Mouse (Mus musculus): ENCODE data around the gene Sfr1.

The Sfr1 gene

GRCm38 (mm10) chr19:47731071-47731881 is at the start of gene Sfr1:
TSS of gene Sfr1 (plus strand) at chr19:47731682.
- DNase-seq (ENCODE audit: low read depth) = peak; percentile 90

DNA sequence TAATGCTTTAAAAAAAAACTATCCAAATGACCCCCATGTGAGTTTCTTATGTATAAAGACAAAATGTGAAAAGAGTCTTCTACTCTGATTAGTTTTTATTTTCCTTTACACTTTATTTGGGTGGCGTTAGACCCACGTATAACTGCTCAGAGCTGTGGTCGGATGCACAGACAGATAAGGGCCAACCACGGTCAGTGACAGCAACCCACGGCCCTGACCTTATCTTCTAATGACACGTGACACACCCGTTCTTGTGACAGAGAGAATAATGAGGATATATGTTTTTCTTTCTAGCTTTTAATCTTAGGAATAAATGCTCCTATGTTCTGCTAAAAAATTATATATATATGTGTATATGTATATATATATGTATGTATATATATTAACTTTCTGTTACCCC is 41.9 kb upstream of the Sfr1 start:
- DNase-seq (ENCODE audit: low read depth) = no peak

DNA sequence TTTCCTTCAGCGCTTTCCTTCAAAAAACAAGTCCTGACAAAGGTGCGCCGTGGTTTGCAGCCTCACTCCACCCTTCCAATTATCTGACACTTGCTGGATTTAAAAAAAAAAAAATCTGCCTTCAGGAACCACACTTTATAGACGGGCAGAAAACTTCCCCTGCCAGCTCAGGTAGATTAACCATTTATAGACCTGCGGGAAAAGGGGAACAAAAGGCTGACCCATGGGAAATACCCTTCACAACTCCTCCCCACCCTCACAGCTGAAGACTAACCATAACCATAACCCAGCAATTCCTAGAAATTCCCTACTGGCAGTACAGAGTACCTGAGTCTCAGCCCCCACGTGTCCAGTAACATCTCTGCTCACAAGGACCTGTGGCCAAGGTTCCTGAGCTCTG is 39.5 kb upstream of the Sfr1 start, which contains the start of gene Col17a1:
TSS of gene Col17a1 (minus strand) at position 101 of the 400 bp plus-strand sequence.
- DNase-seq (ENCODE audit: low read depth) = no peak

- DNase-seq (ENCODE audit: low read depth) = no peak
These were observed 35.8 kb upstream of the Sfr1 start for GRCm38 (mm10) chr19:47695725-47696124.

DNA sequence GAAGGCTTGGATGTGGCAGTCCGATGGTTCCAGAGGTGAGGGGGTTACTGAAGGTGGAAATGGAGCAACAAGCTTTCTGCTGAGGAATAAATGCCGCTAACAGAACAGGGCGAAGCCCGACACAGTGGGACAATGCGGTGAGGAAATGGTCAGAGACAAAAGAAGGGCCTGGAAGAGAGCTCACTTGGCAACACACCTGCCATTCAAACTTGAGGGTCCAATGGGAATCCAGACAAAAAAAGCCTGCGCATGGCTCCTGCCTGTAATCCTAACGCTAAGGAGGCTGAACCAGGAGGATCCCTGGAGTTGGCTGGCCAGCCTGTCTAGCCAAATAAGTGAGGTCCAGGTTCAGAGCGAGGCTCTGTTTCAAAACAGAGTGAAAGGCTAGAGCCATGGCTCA is 35.1 kb upstream of the Sfr1 start:
- no peak for DNase-seq (ENCODE audit: low read depth)

- peak; percentile 39 for DNase-seq (ENCODE audit: low read depth)
These were observed 34.4 kb upstream of the Sfr1 start for GRCm38 (mm10) chr19:47697067-47697466.

GRCm38 (mm10) chr19:47698266-47698665 is 33.2 kb upstream of the Sfr1 start:
- no peak for DNase-seq (ENCODE audit: low read depth)

- no peak for DNase-seq (ENCODE audit: low read depth)
These were observed 31.7 kb upstream of the Sfr1 start for GRCm38 (mm10) chr19:47699743-47700142.

DNA sequence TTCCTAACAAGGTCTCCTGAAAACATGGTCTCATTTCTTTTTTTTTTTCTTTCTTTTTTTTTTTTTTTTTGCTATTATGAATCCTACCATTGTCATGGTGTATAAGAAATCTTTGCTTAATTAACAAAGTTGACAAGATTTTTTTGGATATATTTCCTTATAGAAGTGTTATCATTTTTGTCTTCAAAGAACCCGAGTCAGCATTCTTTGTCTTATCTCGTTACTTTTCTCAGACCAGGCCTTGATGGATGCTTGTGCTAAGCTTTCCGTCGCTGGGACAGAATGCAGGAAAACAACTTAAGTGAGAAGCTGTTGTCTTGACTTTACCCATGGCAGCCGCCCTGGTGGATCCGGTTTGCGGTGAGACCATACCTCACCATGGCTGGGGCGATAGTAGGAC is 31.0 kb upstream of the Sfr1 start:
- DNase-seq (ENCODE audit: low read depth) = no peak

GRCm38 (mm10) chr19:47705080-47705771 is 26.3 kb upstream of the Sfr1 start:
- no peak for DNase-seq (ENCODE audit: low read depth)

GRCm38 (mm10) chr19:47705772-47706309 is 25.6 kb upstream of the Sfr1 start:
- DNase-seq (ENCODE audit: low read depth) = no peak

DNA sequence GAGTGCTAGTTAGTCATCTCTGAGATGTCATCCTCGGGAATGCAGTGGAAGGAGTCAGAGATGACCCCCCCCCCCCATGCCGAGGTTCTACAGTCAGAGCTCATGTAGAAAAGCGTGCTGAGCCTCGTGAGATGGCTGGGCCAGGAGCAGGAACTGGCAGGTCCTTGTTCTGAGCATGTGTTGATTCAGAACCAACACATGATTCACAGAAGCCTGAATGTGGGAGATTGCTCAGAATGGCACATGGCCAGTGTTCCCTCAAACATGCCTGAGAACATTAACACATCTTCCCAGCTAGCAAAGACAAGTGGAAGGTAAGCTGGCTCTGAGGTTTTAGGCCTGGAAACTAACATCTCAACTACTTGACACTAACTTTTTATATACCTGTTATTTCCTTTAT is 21.1 kb upstream of the Sfr1 start:
- DNase-seq (ENCODE audit: low read depth) = peak; percentile 61

- no peak for DNase-seq (ENCODE audit: low read depth)
These were observed 18.0 kb upstream of the Sfr1 start for GRCm38 (mm10) chr19:47713457-47713856.

GRCm38 (mm10) chr19:47716144-47716543 is 15.3 kb upstream of the Sfr1 start:
- DNase-seq (ENCODE audit: low read depth) = no peak

GRCm38 (mm10) chr19:47719147-47719546 is 12.3 kb upstream of the Sfr1 start:
- no peak for DNase-seq (ENCODE audit: low read depth)

DNA sequence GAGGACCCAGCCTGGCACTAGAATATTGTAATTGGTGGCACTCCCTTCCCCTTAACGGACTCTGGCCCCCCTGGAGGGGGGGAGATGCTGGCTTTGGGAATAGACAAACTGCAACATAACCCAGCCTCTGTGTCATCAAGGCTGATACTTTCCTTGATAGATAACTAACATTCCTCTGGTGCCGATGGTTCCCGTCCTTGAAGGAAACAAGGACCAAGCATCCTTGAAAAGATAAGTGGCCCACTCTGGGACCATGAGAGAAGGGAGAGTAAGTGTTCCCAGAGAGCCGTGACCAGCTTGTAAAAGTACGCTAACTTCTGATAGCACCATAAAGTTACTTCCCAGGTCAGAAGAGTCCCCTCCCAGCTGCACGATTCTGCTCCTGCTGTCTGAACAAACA is 9.0 kb upstream of the Sfr1 start:
- no peak for DNase-seq (ENCODE audit: low read depth)

DNA sequence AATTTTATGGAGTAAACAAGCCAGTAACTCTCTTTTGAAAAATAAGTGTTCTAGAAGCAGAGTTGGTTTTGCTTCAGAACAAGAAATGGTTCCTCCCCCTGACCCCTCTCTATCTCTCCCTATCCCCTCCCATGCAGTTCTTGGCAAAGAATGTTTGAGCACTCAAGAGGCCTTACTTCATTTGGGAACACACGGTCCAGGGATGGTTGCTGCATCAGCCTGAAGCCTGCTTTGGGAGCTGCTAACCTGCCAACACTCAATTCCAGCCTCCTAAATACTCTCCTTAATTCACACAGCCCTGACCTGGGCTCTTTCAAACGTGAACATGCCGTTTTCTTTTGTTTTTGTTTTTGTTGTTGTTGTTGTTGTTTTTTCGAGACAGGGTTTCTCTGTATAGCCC is 6.6 kb upstream of the Sfr1 start:
- no peak for DNase-seq (ENCODE audit: low read depth)

GRCm38 (mm10) chr19:47725643-47726140 is 5.8 kb upstream of the Sfr1 start:
- DNase-seq (ENCODE audit: low read depth) = no peak

- DNase-seq (ENCODE audit: low read depth) = peak; percentile 65
These were observed 801 bp upstream of the Sfr1 start for GRCm38 (mm10) chr19:47730691-47731070.

DNA sequence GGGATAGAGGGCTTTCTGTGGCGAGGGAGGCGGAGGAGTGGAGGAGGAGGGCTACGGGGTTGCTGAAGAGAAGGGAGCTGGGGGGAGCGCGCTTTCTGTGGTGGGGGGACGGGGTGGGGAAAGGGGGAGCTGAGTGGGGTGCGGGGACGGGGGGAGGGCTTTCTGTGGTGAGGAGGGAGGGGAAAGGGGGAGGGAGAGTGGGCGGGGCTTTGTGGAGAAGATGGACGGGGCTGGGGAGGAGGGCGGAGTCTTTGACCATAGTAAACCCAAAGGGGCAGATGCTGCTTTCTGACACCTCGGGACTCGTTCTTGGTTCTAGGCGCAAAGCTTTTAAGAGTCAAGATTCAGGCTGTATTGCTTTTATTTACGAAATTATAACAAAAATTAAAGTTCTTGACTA is 449 bp downstream of the Sfr1 start:
- no peak for DNase-seq (ENCODE audit: low read depth)

GRCm38 (mm10) chr19:47747072-47747471 is 15.6 kb downstream of the Sfr1 start:
- DNase-seq (ENCODE audit: low read depth) = no peak

- no peak for DNase-seq (ENCODE audit: low read depth)
These were observed 17.5 kb downstream of the Sfr1 start for GRCm38 (mm10) chr19:47748950-47749349.

DNA sequence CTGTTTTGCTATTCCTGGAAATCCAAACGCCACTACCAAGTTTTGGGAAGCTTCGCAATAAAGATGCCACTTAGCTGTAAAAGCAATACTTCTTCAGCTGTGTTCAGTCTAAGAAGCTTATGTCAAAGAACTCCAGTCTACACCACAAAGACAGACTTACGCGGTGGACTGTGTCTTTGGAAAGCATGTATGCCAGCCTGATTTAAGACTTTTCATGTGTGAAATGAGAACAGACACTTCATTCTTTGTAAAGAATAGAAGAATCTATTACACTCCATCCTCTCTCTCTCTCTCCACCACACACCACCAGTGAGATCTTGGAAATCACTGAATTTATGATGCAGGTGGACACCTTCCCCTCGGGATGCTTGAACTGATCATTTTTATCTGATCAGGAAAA is 18.9 kb downstream of the Sfr1 start:
- no peak for DNase-seq (ENCODE audit: low read depth)

All from fibroblast of lung, adult 2 months (primary cell).